Mouse (Mus musculus) heart, postnatal 4 days (tissue): ENCODE data around the gene Gnas. TPM values are rescaled to one million over a fixed set of nuclear protein-coding genes. Genes with fewer than 3 reads are reported as not detected.

ENCODE experiments used
- DNase-seq: peaks from one replicate; pipeline ENCODE4 v3.0.0; 2021
- total RNA-seq, 2 experiments: library from RNA; stranded (reverse); gene quantifications; 2 replicates each; pipeline ENCODE4 v1.2.3; 2021

Gnas gene
- 1,000 to 10,000 TPM; 1,794 to 1,822 TPM for total RNA-seq

DNA sequence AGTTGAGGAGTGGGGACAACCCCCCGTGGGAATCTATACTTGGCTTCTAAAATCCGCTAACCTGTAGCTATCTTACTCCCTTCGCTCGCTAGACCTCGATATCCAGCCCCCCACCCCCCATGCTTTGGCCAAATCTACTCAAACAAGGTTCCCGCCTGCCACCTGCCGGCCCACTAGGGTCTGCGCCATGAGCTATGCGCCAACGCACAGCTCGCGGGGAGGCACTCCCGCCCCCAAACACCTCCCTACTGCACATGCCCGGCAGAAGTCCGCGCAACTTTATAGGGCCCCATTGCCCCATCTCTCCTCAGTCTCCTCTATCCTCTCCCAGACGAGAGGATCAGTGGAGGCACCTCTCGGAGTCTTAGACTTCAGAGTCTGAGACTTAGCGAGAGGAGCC, at the start of gene Gnas:
Gene Gnas (plus strand): TSS at position 310 of the 400 bp plus-strand sequence.
- DNase-seq: peak; percentile 59

DNA sequence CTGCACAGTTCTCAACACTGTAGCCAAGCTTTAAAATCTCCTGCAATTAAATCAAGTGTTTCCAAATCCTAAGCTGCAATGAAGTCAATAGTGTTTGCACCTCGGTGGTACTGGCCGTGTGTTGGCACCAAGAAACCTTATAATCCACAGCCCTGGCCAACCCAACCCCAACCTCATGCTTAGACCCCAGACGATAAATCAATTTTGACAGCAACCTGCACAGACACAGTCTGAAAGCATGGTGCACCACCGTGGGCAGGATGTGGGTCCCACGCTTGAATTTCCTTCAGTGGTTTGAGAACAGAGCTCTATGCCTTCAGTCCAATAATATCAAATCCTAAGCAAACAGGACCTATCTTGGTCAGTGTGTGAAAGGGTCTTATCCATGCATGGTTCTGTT, 41.7 kb upstream of the Gnas start:
- no peak for DNase-seq

DNA sequence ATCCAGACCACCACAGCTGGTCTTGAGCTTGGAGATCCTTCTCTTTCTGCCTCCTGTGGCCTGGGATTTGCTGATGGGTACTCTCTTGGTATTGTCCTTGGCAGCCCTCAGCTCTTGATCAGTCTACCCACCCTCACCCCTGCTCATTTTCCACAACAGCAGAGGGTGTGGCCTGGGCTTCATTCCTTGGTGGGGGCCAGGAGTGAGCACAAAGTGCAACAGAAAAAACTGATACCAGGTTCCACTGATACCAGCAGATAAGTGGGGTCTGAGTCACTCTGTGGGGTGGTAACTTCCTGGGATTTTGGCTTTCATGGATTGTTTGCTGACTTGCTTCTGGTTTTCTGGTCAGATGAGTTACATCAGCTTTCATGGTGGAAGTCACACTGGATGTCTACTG, 32.2 kb upstream of the Gnas start:
- no peak for DNase-seq

DNA sequence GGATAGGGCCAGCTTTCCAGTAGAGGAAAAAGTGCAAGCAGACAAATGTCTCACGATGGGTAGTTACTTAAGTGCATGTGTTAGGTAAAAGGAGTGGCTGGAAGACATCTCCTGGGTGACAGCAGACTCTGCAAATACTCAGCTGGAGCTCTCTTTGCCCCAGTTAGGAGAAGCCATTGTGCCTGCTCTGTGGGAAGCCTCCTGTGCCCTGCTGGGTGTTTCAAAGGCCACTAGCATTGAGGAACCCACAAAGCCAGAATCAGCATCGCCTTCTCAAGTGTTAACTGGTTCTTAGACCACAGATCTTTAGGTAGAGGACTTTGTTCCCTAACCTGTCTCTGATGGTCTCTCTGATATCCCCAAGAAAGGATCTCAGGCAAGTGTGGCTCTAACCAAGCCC, 26.8 kb upstream of the Gnas start:
- DNase-seq: no peak

DNA sequence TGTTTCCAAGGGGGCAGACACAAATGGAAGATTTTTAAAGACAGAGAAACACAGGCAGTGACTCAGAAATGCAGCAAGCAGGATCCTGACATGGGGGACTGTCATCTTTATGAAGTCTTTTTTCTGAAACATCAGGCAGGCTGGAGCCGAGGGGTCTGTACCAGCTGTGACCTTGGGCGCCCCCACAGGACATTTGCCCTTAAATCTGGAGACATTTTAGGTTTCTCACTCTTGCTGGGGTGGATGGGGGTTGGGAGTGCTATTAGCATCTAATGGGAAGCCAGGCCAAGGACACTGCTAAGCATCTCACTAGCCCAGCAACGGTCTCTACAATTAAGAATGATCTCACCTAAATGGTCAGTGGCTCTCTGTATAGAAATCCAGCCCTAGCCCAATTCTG, 24.1 kb upstream of the Gnas start:
- no peak for DNase-seq

- DNase-seq: no peak
These were observed 23.0 kb upstream of the Gnas start for GRCm38 (mm10) chr2:174260908-174261800.

- no peak for DNase-seq
These were observed 22.3 kb upstream of the Gnas start for GRCm38 (mm10) chr2:174261801-174262200.

DNA sequence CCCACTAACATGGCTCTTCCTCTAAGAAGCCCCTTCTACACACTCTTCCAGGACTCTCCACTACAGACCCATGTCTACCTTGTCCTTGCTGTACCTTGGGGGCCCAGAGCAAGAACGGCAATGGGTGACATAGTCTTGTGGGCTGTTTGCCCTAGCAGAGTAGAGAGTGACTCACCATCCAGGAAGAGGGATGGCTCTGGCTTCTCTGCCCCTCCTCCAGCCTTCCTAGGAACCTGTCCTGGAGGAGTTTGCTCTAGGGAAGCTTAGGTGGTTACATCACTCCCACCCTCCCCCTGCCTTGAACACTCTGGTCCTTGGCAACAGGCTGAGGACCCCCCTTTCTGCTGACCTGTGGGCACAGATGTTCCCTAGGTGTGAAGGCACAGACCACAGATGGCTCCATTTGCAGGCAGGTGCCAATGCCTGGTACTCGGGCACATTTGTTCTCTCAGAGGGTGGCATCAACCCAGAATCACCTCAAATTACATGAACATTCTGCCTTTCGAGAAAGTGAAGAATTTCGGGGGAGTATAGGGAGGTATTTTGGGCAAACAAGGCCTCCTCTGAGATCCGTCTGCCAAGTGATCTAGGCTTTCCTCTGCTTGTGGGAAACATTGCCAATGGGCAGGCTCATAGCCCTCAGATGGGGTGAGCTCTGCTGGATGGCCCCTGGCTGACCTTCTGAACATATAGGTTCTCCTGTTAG, 20.9 kb upstream of the Gnas start:
- DNase-seq: no peak

GRCm38 (mm10) chr2:174264248-174264647, 19.9 kb upstream of the Gnas start:
- no peak for DNase-seq

DNA sequence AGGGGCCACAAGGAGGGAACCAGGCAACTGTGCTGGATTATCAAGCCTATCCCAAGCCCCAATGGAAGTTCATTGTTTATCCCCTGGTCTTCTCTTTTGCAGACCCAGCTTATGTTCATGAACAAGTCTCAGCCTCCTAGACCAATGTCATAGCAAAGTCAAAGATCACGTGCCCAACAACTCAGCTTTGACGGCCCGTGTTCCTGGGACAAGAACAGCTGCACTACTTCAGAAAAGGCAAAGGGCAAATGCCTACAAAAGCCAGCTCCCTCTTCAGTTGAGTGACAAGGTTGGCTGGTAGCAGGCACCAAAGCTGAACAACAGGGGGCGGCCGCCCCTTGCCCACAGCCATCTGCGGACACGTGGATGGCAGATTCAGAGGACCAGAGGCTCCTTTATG, 13.7 kb upstream of the Gnas start:
- no peak for DNase-seq

DNA sequence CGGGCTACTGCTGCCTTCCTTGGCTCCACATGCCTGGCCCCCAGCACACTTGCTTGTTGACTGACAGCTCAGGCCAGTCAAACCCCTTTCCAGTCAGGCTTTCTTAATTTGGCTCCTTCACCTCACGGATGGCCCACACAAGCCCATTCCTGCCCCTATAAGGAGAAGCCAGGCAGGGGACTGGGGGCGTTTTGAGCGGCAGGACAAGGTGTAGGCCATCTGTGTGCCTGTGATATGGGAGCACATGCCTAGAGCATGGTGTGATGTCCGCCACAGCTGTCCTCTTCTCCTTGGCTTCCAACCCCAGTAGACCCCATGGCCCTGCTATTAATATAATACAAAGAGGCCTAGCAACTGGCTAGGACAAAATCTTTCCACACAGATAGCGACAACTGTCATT, 12.7 kb upstream of the Gnas start:
- no peak for DNase-seq

- no peak for DNase-seq
These were observed 11.0 kb upstream of the Gnas start for GRCm38 (mm10) chr2:174273131-174273530.

DNA sequence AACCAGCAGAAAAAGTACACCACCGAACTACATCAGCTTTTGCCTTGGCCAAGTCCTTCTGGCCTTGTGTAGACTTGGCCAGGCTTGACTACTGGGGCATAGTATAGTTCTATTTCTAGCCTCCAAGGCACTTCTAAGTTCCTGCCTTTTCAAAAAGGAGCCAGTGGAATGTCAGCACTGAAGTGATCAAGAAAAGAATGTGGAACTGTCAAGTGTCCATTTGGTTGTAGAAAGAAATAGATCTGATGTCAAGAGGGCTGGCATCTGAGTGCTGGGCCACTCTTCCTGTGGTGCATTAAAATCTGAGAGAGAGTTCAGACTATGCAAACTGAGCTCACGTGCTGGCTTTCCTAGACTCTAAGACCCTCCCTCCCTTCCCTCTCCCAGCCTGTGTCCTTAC, 10.2 kb upstream of the Gnas start:
- DNase-seq: no peak

DNA sequence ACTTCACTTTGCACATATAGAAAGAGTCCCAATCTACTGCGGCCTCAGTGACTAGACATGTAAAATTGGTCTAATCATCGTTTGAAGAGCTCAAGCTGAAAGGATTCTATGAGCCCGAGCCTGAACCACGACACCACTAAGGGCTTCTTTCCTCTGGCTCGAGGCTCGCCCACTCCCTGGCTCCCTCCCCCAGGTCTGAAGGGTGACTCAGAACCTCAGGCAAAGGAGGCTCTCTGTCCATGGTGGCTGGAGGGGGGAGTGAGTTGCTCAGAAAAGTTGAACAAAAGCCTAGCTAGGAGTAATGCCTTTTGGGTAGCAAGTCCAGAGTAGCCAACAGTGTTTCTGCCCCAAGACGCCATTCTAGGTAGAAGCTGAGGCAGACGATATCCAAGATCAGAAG, 4.3 kb upstream of the Gnas start:
- DNase-seq: no peak

DNA sequence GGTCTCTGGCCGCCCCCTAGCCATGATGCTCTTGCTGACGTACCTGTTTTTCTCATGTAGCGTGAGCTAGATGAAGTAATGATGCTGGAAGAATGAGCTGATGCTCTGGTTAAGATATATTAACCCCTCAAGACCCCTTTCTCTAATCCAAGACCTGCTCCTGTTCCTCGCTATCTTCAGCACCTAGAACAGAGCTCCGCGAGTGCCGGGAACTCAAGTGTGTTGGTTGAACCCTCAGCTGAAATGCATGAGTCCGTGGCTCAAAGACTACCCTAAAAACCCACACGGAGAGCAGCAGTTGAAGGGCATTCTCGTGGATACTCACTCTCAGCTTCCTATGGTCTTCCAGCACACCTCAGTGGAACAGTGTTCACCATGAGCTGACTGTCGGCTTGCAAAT, 779 bp upstream of the Gnas start:
- no peak for DNase-seq

GRCm38 (mm10) chr2:174284807-174285457, 812 bp downstream of the Gnas start:
- DNase-seq: no peak

DNA sequence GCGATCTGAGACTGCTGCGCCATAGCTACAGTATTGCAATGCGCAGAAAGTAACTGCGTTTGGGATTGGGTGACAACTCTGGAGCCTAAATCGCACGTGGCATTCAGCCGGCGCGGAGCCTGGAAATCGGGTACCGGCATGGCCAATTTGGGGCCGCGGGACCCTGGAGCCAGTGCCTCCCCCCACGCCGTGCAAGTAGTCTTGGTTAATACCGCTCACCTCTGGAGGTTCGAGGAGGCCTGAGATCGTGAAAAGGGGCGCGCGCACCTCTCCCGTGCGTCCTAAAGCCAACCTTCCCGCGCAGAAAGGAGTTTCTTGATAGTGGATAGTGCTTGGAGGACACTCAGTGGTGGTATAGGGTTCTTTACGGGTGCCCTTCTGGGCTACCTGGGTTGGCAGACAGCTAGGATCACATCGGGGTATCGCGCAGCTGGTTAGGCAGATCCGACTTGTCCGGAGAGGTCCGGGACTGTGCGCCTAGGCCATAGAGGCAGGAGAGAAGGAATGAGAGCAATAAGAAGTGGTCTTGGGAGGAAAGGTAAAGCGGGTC, 1.9 kb downstream of the Gnas start:
- no peak for DNase-seq

- no peak for DNase-seq
These were observed 3.8 kb downstream of the Gnas start for GRCm38 (mm10) chr2:174287921-174288320.

- no peak for DNase-seq
These were observed 4.7 kb downstream of the Gnas start for GRCm38 (mm10) chr2:174288673-174289430.

DNA sequence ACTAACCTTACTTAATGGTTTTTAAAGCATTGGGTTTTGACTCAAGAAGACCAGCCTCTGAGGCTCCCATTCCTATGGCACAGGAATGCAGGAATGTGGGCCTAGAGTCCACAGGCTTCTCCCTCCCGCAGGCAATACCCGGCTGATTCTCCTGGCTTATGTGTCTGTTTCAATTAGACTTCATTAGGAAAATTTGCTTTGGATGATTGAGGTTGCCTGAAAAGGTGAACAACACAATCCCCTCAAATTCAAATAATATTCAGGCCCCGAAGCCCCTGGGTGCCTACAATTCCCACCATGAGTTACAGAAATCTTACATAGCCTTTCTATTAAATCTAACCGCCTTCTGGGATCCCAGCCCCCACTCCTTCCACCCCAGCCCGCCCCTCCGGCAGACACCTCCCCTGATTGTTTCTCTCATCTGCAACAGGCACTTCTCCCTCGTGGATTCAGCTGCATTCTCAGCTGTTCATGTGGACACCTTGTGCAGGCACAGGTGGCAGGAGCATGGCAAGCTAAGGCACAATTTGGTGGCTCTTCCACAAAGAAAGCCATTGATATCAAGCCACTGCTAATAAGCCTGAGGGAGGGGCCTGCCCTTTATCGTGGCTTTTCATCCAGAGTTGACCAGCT, 7.0 kb downstream of the Gnas start:
- no peak for DNase-seq

DNA sequence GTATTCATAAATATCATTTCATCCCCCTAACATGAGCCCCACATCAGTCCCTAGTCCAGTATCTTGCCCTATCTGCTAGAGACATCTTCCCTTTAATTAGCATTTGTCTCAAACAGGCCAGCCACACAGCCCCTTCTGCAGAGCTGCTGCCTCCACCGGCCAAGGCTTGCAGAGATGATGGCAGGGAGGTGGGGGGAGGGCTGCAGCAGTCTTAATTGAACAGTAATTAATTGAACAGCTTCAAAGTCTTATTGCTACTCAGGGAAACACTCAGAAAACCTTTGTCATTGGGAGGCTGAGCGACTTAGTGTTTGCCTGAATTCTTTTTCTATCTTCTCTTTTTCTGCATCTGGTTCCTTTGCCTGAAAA, 7.5 kb downstream of the Gnas start:
- DNase-seq: no peak

DNA sequence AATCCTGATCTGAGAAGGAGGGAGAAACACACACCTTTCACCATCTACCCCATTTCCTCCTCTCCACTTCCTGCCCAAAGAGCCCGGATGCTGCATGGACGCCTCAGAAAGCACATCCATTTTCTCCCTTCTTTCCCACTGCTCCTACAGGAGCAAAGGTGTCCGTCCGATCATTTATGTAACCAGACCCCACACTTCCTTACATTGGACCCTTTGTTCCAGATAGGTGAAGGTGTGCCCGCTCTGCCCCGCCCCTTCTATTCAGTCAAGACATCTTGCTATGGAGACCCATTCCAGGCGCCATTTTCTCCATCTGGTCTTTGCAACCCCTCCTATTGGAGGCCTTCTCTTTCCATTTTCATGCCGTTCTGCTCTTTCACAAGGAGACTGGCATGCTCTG, 10.3 kb downstream of the Gnas start:
- DNase-seq: no peak
